Mouse (Mus musculus) liver, embryonic 16.5 days (tissue): ENCODE data around the gene Oxld1. TPM values are rescaled to one million over a fixed set of nuclear protein-coding genes. Genes with fewer than 3 reads are reported as not detected.

Experiments used
- ATAC-seq: fragments of 200-750 bp; cut with Nextera tagmentation; 2 replicates; pipeline ENCODE4 v1.8.0; 2017; ENCODE audit warnings: low read depth, mild to moderate bottlenecking, moderate number of reproducible peaks, moderate library complexity
- H3K27ac ChIP-seq: fragments of 300-500 bp; sonication (generic); 2 replicates; pipeline ENCODE4 v1.5.1; 2014; ENCODE audit warnings: mild to moderate bottlenecking, low read length
- H3K27me3 ChIP-seq: fragments of 300-500 bp; sonication (generic); 2 replicates; pipeline ENCODE4 v1.6.1; 2014; ENCODE audit warnings: low read depth, low read length, mixed read lengths; ENCODE audit not compliant: control insufficient read depth, insufficient read depth
- H3K36me3 ChIP-seq: fragments of 300-500 bp; sonication (generic); 2 replicates; pipeline ENCODE4 v1.6.1; 2014; ENCODE audit warnings: mild to moderate bottlenecking; ENCODE audit not compliant: control insufficient read depth, insufficient read depth
- H3K4me1 ChIP-seq: fragments of 300-500 bp; sonication (generic); 2 replicates; pipeline ENCODE4 v1.6.1; 2014; ENCODE audit warnings: low read depth, low read length, mixed read lengths; ENCODE audit not compliant: control insufficient read depth
- H3K4me2 ChIP-seq: fragments of 300-500 bp; sonication (generic); 2 replicates; pipeline ENCODE4 v1.6.1; 2014; ENCODE audit warnings: low read depth, low read length, mixed read lengths
- H3K4me3 ChIP-seq: fragments of 300-500 bp; sonication (generic); 2 replicates; pipeline ENCODE4 v1.5.1; 2014; ENCODE audit warnings: low read depth, mild to moderate bottlenecking, low read length
- H3K9ac ChIP-seq: fragments of 300-500 bp; sonication (generic); 2 replicates; pipeline ENCODE4 v1.6.1; 2014; ENCODE audit warnings: low read depth, low read length
- H3K9me3 ChIP-seq: fragments of 300-500 bp; sonication (generic); replicated peaks from 2 replicates; pipeline ENCODE4 v1.6.1; 2016; ENCODE audit warnings: low read length; ENCODE audit not compliant: control insufficient read depth
- WGBS: fragments of 180-500 bp; shearing (Covaris S2); extraction: QIAGEN DNeasy Blood & Tissue Kit; methylation state at CpG from one replicate; pipeline ENCODE4 v1.1.7; 2014; ENCODE audit not compliant: insufficient replicate concordance; 5-methylcytosine and 5-hydroxymethylcytosine counted together
- polyA plus RNA-seq: library from polyadenylated mRNA; unstranded; fragments of >200 nt; fragmentation: Nextera tagmentation; extraction: Ambion mirVana; gene quantifications from 2 replicates; pipeline ENCODE4 v1.2.1, GENCODE M21; 2015

Gene Oxld1
- polyA plus RNA-seq: 9.1 and 9.3 TPM in 2 replicates

GRCm38 (mm10) chr11:120457772-120458751 is at the start of gene Oxld1, which contains the start of gene Ccdc137:
Oxld1 (minus strand) TSS chr11:120458068.
Ccdc137 (plus strand) TSS chr11:120458115.
- 3% methylated on average over 62 of the region's 62 CpGs for WGBS
- H3K4me1 ChIP-seq: peaks cover 39% of the 10 kb centered on the region
- H3K36me3 ChIP-seq: peaks cover 8% of the 10 kb centered on the region
- ATAC-seq: peak; percentile 84
- H3K9ac ChIP-seq: peak within 1 kb of the TSS; percentile 85
- no peaks in the 10 kb centered on the region for H3K9me3 ChIP-seq
- H3K4me2 ChIP-seq: peak within 1 kb of the TSS; percentile 92
- no peaks in the 10 kb centered on the region for H3K27me3 ChIP-seq
- H3K4me3 ChIP-seq: peak within 1 kb of the TSS; percentile 83
- peak within 1 kb of the TSS; percentile 87 for H3K27ac ChIP-seq

GRCm38 (mm10) chr11:120506899-120507298 is 49.0 kb upstream of the Oxld1 start:
- 49% methylated on average over 4 of the region's 4 CpGs for WGBS
- 0 out of 2 replicates have a peak, but pooled peaks have one; percentile 22 for ATAC-seq
- Histone ChIP-seq H3K4me3 (no peak overlapping the region), H3K36me3 (no peaks in the 10 kb centered on the region), H3K4me2 (no peak overlapping the region), H3K9ac (no peak overlapping the region), H3K4me1 (peaks cover 17% of the 10 kb centered on the region), H3K27ac (no peak overlapping the region), H3K9me3 (no peaks in the 10 kb centered on the region), H3K27me3 (no peaks in the 10 kb centered on the region)

DNA sequence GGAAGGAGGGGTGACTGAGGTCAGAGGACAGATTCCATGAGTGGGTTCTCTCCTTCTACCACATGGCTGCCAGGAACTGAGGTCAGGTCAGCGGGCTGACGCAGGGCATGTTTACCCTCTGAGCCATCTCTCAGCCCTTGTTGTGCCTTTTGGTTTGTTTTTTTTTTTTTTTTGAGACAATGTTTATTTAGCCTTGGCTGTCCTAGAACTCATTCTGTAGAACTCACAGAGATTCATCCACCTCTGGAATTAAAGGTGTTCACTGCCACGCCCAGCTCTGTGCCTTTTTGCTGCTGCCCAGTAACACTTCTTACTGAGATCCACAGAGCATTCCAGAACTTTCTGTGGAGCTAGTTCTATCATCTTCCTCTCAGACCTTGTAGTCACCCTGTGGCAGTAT is 47.8 kb upstream of the Oxld1 start:
- ATAC-seq: peak; percentile 40; the same call in 1 of the 2 replicates
- WGBS: 66% methylated on average over 3 of the region's 3 CpGs
- no peak overlapping the region for H3K27ac ChIP-seq

DNA sequence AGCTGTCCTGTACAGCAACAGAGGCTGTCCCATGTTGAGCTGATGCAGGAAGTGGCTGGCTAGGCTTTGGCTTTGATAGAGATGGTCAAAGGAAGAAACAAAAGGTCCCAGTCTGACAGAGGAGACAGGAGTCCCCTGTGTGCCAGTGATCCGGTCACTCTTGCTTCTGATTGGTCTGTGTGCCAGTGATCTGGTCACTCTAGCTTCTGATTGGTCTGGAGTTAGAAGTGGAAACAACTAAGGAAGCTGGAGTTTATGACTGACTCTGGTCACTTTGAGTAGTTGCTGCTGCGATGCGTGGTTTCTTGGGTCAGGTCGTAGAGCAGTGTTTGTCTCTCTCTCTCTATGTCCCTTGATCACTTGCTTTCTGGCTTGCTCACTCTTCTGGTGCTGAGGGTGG is 43.8 kb upstream of the Oxld1 start:
- no peak for ATAC-seq
- H3K27ac ChIP-seq: no peak overlapping the region
- H3K4me2 ChIP-seq: no peak overlapping the region
- H3K27me3 ChIP-seq: no peaks in the 10 kb centered on the region
- 60% methylated on average over 4 of the region's 4 CpGs for WGBS
- no peaks in the 10 kb centered on the region for H3K9me3 ChIP-seq
- peaks cover 6% of the 10 kb centered on the region for H3K36me3 ChIP-seq
- no peak overlapping the region for H3K4me3 ChIP-seq
- no peak overlapping the region for H3K9ac ChIP-seq
- peaks cover 5% of the 10 kb centered on the region for H3K4me1 ChIP-seq

More for the DNA sequence above, 47.8 kb upstream of the Oxld1 start:
- Histone ChIP-seq H3K4me1 (peaks cover 12% of the 10 kb centered on the region), H3K4me3 (no peak overlapping the region), H3K4me2 (no peak overlapping the region), H3K9ac (no peak overlapping the region), H3K36me3 (no peaks in the 10 kb centered on the region), H3K9me3 (no peaks in the 10 kb centered on the region), H3K27me3 (no peaks in the 10 kb centered on the region)

DNA sequence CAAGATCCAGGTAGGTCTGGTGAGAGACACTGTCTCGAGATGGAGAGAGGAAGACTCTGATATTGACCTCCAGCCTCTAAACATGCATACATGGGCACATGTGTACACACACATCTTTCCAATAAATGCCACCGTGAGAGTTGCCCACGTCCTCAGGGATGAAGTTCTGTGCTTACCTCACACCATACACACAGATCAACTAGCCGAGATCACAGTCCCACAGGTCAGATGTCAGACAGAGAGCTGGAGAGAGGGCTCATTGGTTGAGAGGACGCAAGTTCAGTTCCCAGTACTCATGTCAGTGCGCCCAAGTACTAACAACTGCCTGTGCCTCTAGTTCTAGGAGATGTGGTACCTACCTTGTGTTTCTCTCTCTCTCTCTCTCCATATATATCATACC is 43.1 kb upstream of the Oxld1 start:
- Histone ChIP-seq H3K9ac (no peak overlapping the region), H3K9me3 (no peaks in the 10 kb centered on the region), H3K4me3 (no peak overlapping the region), H3K27ac (no peak overlapping the region), H3K4me1 (peaks cover 5% of the 10 kb centered on the region), H3K27me3 (no peaks in the 10 kb centered on the region), H3K4me2 (no peak overlapping the region), H3K36me3 (peaks cover 9% of the 10 kb centered on the region)
- WGBS: 46% methylated on average over 6 of the region's 6 CpGs
- no peak for ATAC-seq

GRCm38 (mm10) chr11:120500357-120500756 is 42.5 kb upstream of the Oxld1 start:
- Histone ChIP-seq H3K4me2 (no peak overlapping the region), H3K27ac (no peak overlapping the region), H3K27me3 (no peaks in the 10 kb centered on the region), H3K9me3 (no peaks in the 10 kb centered on the region), H3K4me1 (peaks cover 5% of the 10 kb centered on the region), H3K4me3 (no peak overlapping the region), H3K36me3 (peaks cover 13% of the 10 kb centered on the region), H3K9ac (no peak overlapping the region)
- ATAC-seq: peak; percentile 12; the same call in 1 of the 2 replicates
- WGBS: 18% methylated on average over 3 of the region's 3 CpGs

GRCm38 (mm10) chr11:120499894-120500293 is 42.0 kb upstream of the Oxld1 start:
- H3K27me3 ChIP-seq: no peaks in the 10 kb centered on the region
- H3K9ac ChIP-seq: no peak overlapping the region
- 73% methylated on average over 6 of the region's 6 CpGs for WGBS
- H3K36me3 ChIP-seq: peaks cover 17% of the 10 kb centered on the region
- H3K9me3 ChIP-seq: no peaks in the 10 kb centered on the region
- no peak overlapping the region for H3K4me3 ChIP-seq
- ATAC-seq: no peak
- H3K27ac ChIP-seq: no peak overlapping the region
- H3K4me1 ChIP-seq: peaks cover 5% of the 10 kb centered on the region
- no peak overlapping the region for H3K4me2 ChIP-seq

DNA sequence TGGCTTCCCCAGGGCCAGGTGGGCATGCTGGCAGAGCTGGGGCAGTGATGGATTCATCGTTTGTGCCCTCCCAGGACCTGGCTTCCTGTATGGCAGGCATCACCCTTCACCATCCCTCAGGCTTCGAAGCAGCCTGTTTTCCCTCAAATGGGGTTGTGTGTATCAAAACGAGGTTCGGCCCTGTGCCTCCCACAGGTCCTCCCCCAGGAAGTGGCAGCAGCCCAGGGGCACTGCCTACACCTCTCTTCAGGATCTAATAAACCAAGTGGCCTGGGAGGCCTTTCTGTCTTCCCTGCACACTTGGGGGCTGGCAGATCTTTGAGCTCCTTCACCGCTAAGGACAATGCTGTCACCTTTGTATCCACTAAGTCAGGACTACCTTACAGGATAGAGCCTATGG is 41.0 kb upstream of the Oxld1 start:
- Histone ChIP-seq H3K4me3 (no peak overlapping the region), H3K36me3 (peaks cover 17% of the 10 kb centered on the region), H3K27ac (no peak overlapping the region), H3K4me2 (no peak overlapping the region), H3K27me3 (no peaks in the 10 kb centered on the region), H3K4me1 (peaks cover 6% of the 10 kb centered on the region), H3K9me3 (no peaks in the 10 kb centered on the region), H3K9ac (no peak overlapping the region)
- 76% methylated on average over 5 of the region's 5 CpGs for WGBS
- no peak for ATAC-seq

- Histone ChIP-seq H3K36me3 (peaks cover 17% of the 10 kb centered on the region), H3K4me1 (peaks cover 12% of the 10 kb centered on the region), H3K27ac (no peak overlapping the region), H3K9me3 (no peaks in the 10 kb centered on the region), H3K9ac (no peak overlapping the region), H3K27me3 (no peaks in the 10 kb centered on the region), H3K4me2 (no peak overlapping the region), H3K4me3 (no peak overlapping the region)
- no peak for ATAC-seq
- whole genome bisulfite sequencing: 83% methylated on average over 12 of the region's 12 CpGs
These were observed 40.4 kb upstream of the Oxld1 start for GRCm38 (mm10) chr11:120498226-120498625.
